Mouse (Mus musculus): ENCODE results near the gene Pradc1.

- TF ChIP-seq CTCF (conservative IDR thresholded peaks at IDR 0.05; ENCODE audit: low read length) (no peak), POU5F1 (IDR thresholded peaks at IDR 0.05; ENCODE audit: borderline replicate concordance, low read length) (no peak), NANOG (IDR thresholded peaks at IDR 0.05; ENCODE audit: borderline replicate concordance, low read length) (no peak)
Observed at GRCm38 (mm10) chr6:85415829-85416228, 35.9 kb downstream of the Pradc1 start.

All from E14TG2a.4 (cell line).